Mouse (Mus musculus): ENCODE measurements around the gene Magix. TPM values are rescaled to one million over a fixed set of nuclear protein-coding genes. Genes with fewer than 3 reads are reported as not detected.

The Magix gene
- polyA plus RNA-seq, 1 experiment from 2014 or later = not detected

GRCm38 (mm10) chrX:7658031-7658784 lies 22.8 kb downstream of the Magix start:
- H3K4me1 ChIP-seq (replicated peaks; ENCODE audit: control insufficient read depth, insufficient read depth, low read length) = 0 out of 2 replicates have a peak, but pooled peaks cover 3% of the 10 kb centered on the region
- peak overlapping the region; percentile 68 for H3K4me2 ChIP-seq
- no peak overlapping the region for H3K27ac ChIP-seq (ENCODE audit: low read depth, low read length)
- no peaks in the 10 kb centered on the region for H3K27me3 ChIP-seq (replicated peaks; ENCODE audit: control insufficient read depth, insufficient read depth, low read length)
- 19% methylated on average over 15 of the region's 15 CpGs for WGBS
- no peaks in the 10 kb centered on the region for H3K36me3 ChIP-seq (ENCODE audit: control insufficient read depth, insufficient read depth, low read length)
- DNase-seq (ENCODE audit: low spot score) = no peak
- peak; percentile 43 for ATAC-seq (replicated peaks; ENCODE audit: low FRiP score)
- 0 out of 2 replicates have a peak overlapping the region, but pooled peaks have one; percentile 49 for H3K4me3 ChIP-seq (ENCODE audit: low read depth, low read length)
- no peak overlapping the region; the same call in 1 of the 2 replicates for H3K9ac ChIP-seq (ENCODE audit: low read depth, low read length)
- H3K9me3 ChIP-seq (ENCODE audit: control insufficient read depth, low read length) = no peaks in the 10 kb centered on the region

- DNase-seq (ENCODE audit: low spot score) (no peak), ATAC-seq (replicated peaks; ENCODE audit: low FRiP score) (peak; percentile 70)
- peak within 1 kb of the TSS; percentile 49 for H3K4me3 ChIP-seq (ENCODE audit: low read depth, low read length)
- WGBS = 15% methylated on average over 26 of the region's 26 CpGs
- H3K4me1 ChIP-seq (replicated peaks; ENCODE audit: control insufficient read depth, insufficient read depth, low read length) = 0 out of 2 replicates have a peak, but pooled peaks cover 3% of the 10 kb centered on the region
- no peaks in the 10 kb centered on the region for H3K9me3 ChIP-seq (ENCODE audit: control insufficient read depth, low read length)
- peak within 1 kb of the TSS; percentile 68 for H3K4me2 ChIP-seq
- H3K36me3 ChIP-seq (ENCODE audit: control insufficient read depth, insufficient read depth, low read length) = no peaks in the 10 kb centered on the region
- H3K9ac ChIP-seq (ENCODE audit: low read depth, low read length) = peak within 1 kb of the TSS; percentile 57
- no peak within 1 kb of the TSS for H3K27ac ChIP-seq (ENCODE audit: low read depth, low read length)
- no peaks in the 10 kb centered on the region for H3K27me3 ChIP-seq (replicated peaks; ENCODE audit: control insufficient read depth, insufficient read depth, low read length)
These were observed 23.8 kb downstream of the Magix start, which contains the start of gene Prickle3 for GRCm38 (mm10) chrX:7657221-7657639. Gene Prickle3 (plus strand): TSS chrX:7657260.

GRCm38 (mm10) chrX:7648671-7649304 lies 32.3 kb downstream of the Magix start:
- no peaks in the 10 kb centered on the region for H3K4me1 ChIP-seq (replicated peaks; ENCODE audit: control insufficient read depth, insufficient read depth, low read length)
- H3K27me3 ChIP-seq (replicated peaks; ENCODE audit: control insufficient read depth, insufficient read depth, low read length) = no peaks in the 10 kb centered on the region
- WGBS = 11% methylated on average over 25 of the region's 25 CpGs
- peak overlapping the region; percentile 53 for H3K4me3 ChIP-seq (ENCODE audit: low read depth, low read length)
- H3K27ac ChIP-seq (ENCODE audit: low read depth, low read length) = peak overlapping the region; percentile 75; the same call in 1 of the 2 replicates
- H3K4me2 ChIP-seq = peak overlapping the region; percentile 69
- peak overlapping the region; percentile 70 for H3K9ac ChIP-seq (ENCODE audit: low read depth, low read length)
- no peaks in the 10 kb centered on the region for H3K9me3 ChIP-seq (ENCODE audit: control insufficient read depth, low read length)
- peak; percentile 67 for DNase-seq (ENCODE audit: low spot score)
- peak; percentile 97 for ATAC-seq (replicated peaks; ENCODE audit: low FRiP score)
- no peaks in the 10 kb centered on the region for H3K36me3 ChIP-seq (ENCODE audit: control insufficient read depth, insufficient read depth, low read length)

GRCm38 (mm10) chrX:7645349-7645748 lies 35.7 kb downstream of the Magix start:
- Histone ChIP-seq H3K36me3 (ENCODE audit: control insufficient read depth, insufficient read depth, low read length) (no peaks in the 10 kb centered on the region), H3K27ac (ENCODE audit: low read depth, low read length) (no peak overlapping the region), H3K9me3 (ENCODE audit: control insufficient read depth, low read length) (no peaks in the 10 kb centered on the region), H3K4me2 (no peak overlapping the region), H3K4me3 (ENCODE audit: low read depth, low read length) (no peak overlapping the region), H3K27me3 (replicated peaks; ENCODE audit: control insufficient read depth, insufficient read depth, low read length) (no peaks in the 10 kb centered on the region; the same call in 1 of the 2 replicates), H3K4me1 (replicated peaks; ENCODE audit: control insufficient read depth, insufficient read depth, low read length) (no peaks in the 10 kb centered on the region), H3K9ac (ENCODE audit: low read depth, low read length) (no peak overlapping the region)
- WGBS = 11% methylated on average over 5 of the region's 5 CpGs
- ATAC-seq (replicated peaks; ENCODE audit: low FRiP score) = no peak
- peak; percentile 73 for DNase-seq (ENCODE audit: low spot score)

- no peaks in the 10 kb centered on the region for H3K9me3 ChIP-seq (ENCODE audit: control insufficient read depth, low read length)
- no peak overlapping the region for H3K4me3 ChIP-seq (ENCODE audit: low read depth, low read length)
- H3K9ac ChIP-seq (ENCODE audit: low read depth, low read length) = no peak overlapping the region
- no peak overlapping the region for H3K27ac ChIP-seq (ENCODE audit: low read depth, low read length)
- no peak for DNase-seq (ENCODE audit: low spot score)
- ATAC-seq (replicated peaks; ENCODE audit: low FRiP score) = no peak
- 35% methylated on average over 12 of the region's 12 CpGs for whole genome bisulfite sequencing
- no peaks in the 10 kb centered on the region for H3K36me3 ChIP-seq (ENCODE audit: control insufficient read depth, insufficient read depth, low read length)
- H3K4me2 ChIP-seq = no peak overlapping the region
- H3K27me3 ChIP-seq (replicated peaks; ENCODE audit: control insufficient read depth, insufficient read depth, low read length) = peaks cover 11% of the 10 kb centered on the region
- no peaks in the 10 kb centered on the region for H3K4me1 ChIP-seq (replicated peaks; ENCODE audit: control insufficient read depth, insufficient read depth, low read length)
These were observed 40.3 kb downstream of the Magix start for GRCm38 (mm10) chrX:7640785-7641184.

- DNase-seq (ENCODE audit: low spot score) = no peak
- Histone ChIP-seq H3K4me1 (replicated peaks; ENCODE audit: control insufficient read depth, insufficient read depth, low read length) (no peaks in the 10 kb centered on the region), H3K9me3 (ENCODE audit: control insufficient read depth, low read length) (no peaks in the 10 kb centered on the region), H3K4me2 (no peak overlapping the region), H3K27ac (ENCODE audit: low read depth, low read length) (no peak overlapping the region), H3K36me3 (ENCODE audit: control insufficient read depth, insufficient read depth, low read length) (no peaks in the 10 kb centered on the region), H3K27me3 (replicated peaks; ENCODE audit: control insufficient read depth, insufficient read depth, low read length) (peaks cover 11% of the 10 kb centered on the region), H3K9ac (ENCODE audit: low read depth, low read length) (no peak overlapping the region), H3K4me3 (ENCODE audit: low read depth, low read length) (no peak overlapping the region)
- WGBS = 18% methylated on average over 13 of the region's 13 CpGs
- ATAC-seq (replicated peaks; ENCODE audit: low FRiP score) = no peak
These were observed 41.3 kb downstream of the Magix start for GRCm38 (mm10) chrX:7639536-7640325.

GRCm38 (mm10) chrX:7638401-7639091 lies 42.5 kb downstream of the Magix start, which contains the start of gene Syp:
Gene Syp (plus strand): TSS chrX:7638471.
- H3K4me3 ChIP-seq (ENCODE audit: low read depth, low read length) = peak within 1 kb of the TSS; percentile 33
- H3K9me3 ChIP-seq (ENCODE audit: control insufficient read depth, low read length) = no peaks in the 10 kb centered on the region
- peaks cover 11% of the 10 kb centered on the region for H3K27me3 ChIP-seq (replicated peaks; ENCODE audit: control insufficient read depth, insufficient read depth, low read length)
- no peaks in the 10 kb centered on the region for H3K36me3 ChIP-seq (ENCODE audit: control insufficient read depth, insufficient read depth, low read length)
- DNase-seq (ENCODE audit: low spot score) (peak; percentile 88), ATAC-seq (replicated peaks; ENCODE audit: low FRiP score) (peak; percentile 90)
- WGBS = 14% methylated on average over 42 of the region's 42 CpGs
- H3K27ac ChIP-seq (ENCODE audit: low read depth, low read length) = no peak within 1 kb of the TSS
- peak within 1 kb of the TSS; percentile 60 for H3K4me2 ChIP-seq
- no peaks in the 10 kb centered on the region for H3K4me1 ChIP-seq (replicated peaks; ENCODE audit: control insufficient read depth, insufficient read depth, low read length)
- H3K9ac ChIP-seq (ENCODE audit: low read depth, low read length) = no peak within 1 kb of the TSS

- H3K9me3 ChIP-seq (ENCODE audit: control insufficient read depth, low read length) = no peaks in the 10 kb centered on the region
- H3K27me3 ChIP-seq (replicated peaks; ENCODE audit: control insufficient read depth, insufficient read depth, low read length) = peaks cover 11% of the 10 kb centered on the region
- no peak overlapping the region for H3K4me2 ChIP-seq
- no peak for ATAC-seq (replicated peaks; ENCODE audit: low FRiP score)
- no peak for DNase-seq (ENCODE audit: low spot score)
- WGBS = 31% methylated on average over 3 of the region's 3 CpGs
- no peak overlapping the region for H3K4me3 ChIP-seq (ENCODE audit: low read depth, low read length)
- H3K9ac ChIP-seq (ENCODE audit: low read depth, low read length) = no peak overlapping the region
- no peaks in the 10 kb centered on the region for H3K36me3 ChIP-seq (ENCODE audit: control insufficient read depth, insufficient read depth, low read length)
- no peak overlapping the region for H3K27ac ChIP-seq (ENCODE audit: low read depth, low read length)
- no peaks in the 10 kb centered on the region for H3K4me1 ChIP-seq (replicated peaks; ENCODE audit: control insufficient read depth, insufficient read depth, low read length)
These were observed 46.0 kb downstream of the Magix start for GRCm38 (mm10) chrX:7635101-7635500.

Data from liver, embryonic 11.5 days (tissue).